Mouse (Mus musculus) Patski (cell line): ENCODE measurements at regions not wholly inside any gene's neighbourhood (a gene's known extent, or its start where the extent isn't known, plus 50 kb on each side); places are given as distances from the start of the nearest gene placed in this dataset.

Source experiments
- ATAC-seq: fragments of 100-300 bp; one replicate; pipeline ENCODE4 v1.8.0; 2021
- CTCF ChIA-PET: fragments of 350-600 bp; sonication (Branson Sonifier 250); formaldehyde crosslinking; loops from one replicate; lab custom pipeline; 2022; ENCODE audit warnings: inconsistent platforms; lab: Charles Lee
- POLR2A ChIA-PET: fragments of 350-600 bp; sonication (Branson Sonifier 250); formaldehyde crosslinking; loops from one replicate; lab custom pipeline; 2022; ENCODE audit warnings: antibody characterized with exemption, inconsistent platforms; lab: Charles Lee
- DNase-seq: peaks from one replicate; pipeline ENCODE4 v3.0.0-alpha.2; 2011; ENCODE audit warnings: low read depth, low spot score
- H3K27me3 ChIP-seq: fragments of 371-371 bp; one replicate; pipeline ENCODE4 v1.5.1; 2021
- CTCF ChIP-seq: fragments of 100-300 bp; IDR thresholded peaks from one replicate; pipeline ENCODE4 v1.5.1; 2021
- in situ Hi-C: fragments of 300-500 bp; cut with MboI; formaldehyde crosslinking; loops from 3 replicates; pipeline ENCODE4 v1.11.1; 2018; ENCODE audit warnings: low pct_unique_long_range_greater_than_20kb, mixed read lengths

DNA sequence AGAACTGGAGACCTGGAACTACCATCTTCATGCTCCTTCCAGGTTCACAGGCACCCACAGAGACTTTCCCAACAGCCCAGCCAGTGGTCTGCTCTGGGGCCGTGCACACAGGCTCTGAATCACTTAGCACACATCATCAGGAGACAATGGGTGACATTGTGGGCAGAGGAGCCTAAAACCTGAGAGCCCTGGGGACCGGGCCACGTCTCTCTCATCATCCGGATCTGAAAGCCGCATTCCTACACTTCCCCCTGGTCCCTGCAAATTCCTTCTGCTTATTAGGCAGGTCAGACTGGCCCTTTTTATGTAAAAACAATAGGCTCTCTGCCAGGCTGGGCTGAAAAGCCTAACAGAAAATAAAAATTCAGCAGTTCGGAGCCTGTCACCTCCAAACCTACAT, 119.6 kb upstream of the Tbx3 start:
- DNase-seq (no peak), ATAC-seq (no peak)
- TF ChIP-seq CTCF, result no peak
- in situ Hi-C loops, result no loop called here
- no peaks in the 10 kb centered on the region for H3K27me3 ChIP-seq
- ChIA-PET CTCF (no interaction called here), POLR2A (no interaction called here)

DNA sequence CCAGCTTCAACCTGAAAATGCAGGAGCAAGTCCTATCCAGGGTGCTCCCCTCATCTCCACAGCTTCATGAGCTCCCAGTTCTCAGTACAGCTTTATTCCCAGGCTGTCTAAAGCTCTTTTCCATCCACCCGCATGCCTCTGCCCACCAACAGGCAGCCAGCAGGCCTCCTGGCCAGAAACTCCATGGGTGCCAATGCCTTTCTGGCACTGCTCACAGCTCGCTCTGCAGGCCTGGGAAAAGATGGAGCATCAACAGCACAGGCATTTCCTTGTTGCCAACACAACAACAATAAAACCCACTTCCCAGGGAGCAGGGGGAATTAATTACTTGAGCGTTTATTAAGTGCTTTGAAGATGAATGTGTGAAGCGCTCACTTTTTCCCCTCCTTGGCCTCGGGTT, 117.0 kb upstream of the Tbx3 start:
- in situ Hi-C loops, result no loop called here
- ATAC-seq (no peak), DNase-seq (no peak)
- TF ChIP-seq CTCF, result no peak
- ChIA-PET CTCF (no interaction called here), POLR2A (no interaction called here)
- no peaks in the 10 kb centered on the region for H3K27me3 ChIP-seq

DNA sequence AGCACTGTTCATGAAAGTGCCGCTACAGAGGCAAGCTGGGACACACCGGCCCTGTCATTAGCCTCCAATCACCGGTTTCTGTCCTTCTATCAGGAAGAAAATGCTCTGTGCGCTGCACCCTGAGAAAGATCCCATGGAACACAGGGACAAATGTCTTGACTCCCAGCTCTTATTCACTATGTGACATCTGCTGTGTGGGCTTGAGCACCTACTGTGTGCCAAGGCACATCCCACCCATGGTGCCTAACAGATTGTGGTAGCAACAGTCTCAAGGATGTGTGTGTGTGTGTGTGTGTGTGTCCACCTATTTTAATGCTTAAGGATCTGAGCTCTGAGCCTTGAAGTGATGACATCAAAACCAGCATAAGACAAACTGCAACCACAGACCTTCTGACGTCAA, 113.4 kb upstream of the Tbx3 start:
- no peak for ATAC-seq
- ChIA-PET CTCF (interaction anchor here (0.9 kb wide), 1 partner anchor 40 kb away, joined by 3 read pairs; no protein-coding TSS in a partner anchor), POLR2A (no interaction called here)
- no peaks in the 10 kb centered on the region for H3K27me3 ChIP-seq
- no peak for DNase-seq
- TF ChIP-seq CTCF, result no peak
- in situ Hi-C loops, result no loop called here

DNA sequence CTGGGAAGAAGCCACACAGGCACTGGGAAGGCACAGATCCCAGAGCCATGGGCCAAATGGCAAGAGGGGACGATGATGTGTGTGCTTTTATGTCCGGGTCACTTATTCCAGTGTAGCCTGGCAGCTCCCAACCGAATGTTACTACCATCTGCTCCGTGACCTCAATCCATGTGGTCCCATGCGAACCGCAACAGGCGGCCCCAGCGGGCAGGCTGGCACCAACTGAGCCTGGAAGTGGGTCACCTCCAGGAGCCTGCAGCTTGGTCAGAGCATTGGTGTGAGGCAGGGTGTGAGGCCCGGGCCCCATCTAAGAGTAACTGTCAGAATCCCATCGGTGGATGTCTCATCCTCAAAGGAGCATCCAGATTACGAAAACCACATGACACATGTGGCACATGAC, 110.8 kb upstream of the Tbx3 start:
- in situ Hi-C loops, result no loop called here
- POLR2A ChIA-PET, result no interaction called here
- CTCF ChIA-PET, result no interaction called here
- no peak for TF ChIP-seq CTCF
- DNase-seq (no peak), ATAC-seq (no peak)
- peaks cover 4% of the 10 kb centered on the region for H3K27me3 ChIP-seq

DNA sequence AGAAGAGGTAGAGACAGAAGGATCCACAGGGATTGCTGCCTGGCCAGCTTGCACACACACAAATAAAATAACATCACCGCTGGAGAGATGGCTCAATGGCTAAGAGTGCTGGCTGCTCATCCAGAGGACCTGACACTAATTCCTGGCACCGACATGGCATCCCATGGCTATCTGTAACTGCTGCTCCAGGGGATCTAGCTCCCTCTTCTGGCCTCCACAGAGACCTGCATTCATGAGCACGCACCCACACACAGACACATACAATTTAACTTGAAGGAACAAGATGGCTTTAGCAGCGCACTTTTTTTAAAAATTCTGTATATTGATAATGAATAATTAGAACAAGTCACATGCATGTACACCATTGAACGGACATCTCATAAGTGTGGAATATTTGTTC, 110.1 kb upstream of the Tbx3 start:
- no peak for TF ChIP-seq CTCF
- ATAC-seq (no peak), DNase-seq (no peak)
- CTCF ChIA-PET, result no interaction called here
- POLR2A ChIA-PET, result no interaction called here
- H3K27me3 ChIP-seq, result peaks cover 4% of the 10 kb centered on the region
- in situ Hi-C loops, result no loop called here

DNA sequence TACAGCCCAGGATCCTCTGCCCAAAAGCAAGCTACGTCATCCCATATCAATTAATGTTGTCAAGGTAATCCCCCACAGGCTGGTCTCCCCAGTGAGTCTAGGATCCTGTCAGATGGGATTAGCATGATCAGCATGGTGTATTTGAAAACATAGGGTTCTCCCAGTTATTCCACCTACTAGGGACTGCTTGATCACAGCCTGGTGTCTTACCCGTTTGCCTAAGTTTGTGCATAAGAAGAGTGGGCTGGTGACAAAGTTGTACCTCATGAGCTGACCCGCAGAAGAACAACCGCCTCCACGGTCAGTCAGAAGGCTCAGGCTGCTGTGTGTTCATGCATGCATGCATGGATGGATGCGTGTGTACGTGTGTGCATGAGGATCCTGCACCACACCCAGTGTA, 108.9 kb upstream of the Tbx3 start:
- TF ChIP-seq CTCF, result no peak
- in situ Hi-C loops, result no loop called here
- H3K27me3 ChIP-seq, result peaks cover 4% of the 10 kb centered on the region
- ATAC-seq (no peak), DNase-seq (no peak)
- ChIA-PET POLR2A (no interaction called here), CTCF (no interaction called here)

DNA sequence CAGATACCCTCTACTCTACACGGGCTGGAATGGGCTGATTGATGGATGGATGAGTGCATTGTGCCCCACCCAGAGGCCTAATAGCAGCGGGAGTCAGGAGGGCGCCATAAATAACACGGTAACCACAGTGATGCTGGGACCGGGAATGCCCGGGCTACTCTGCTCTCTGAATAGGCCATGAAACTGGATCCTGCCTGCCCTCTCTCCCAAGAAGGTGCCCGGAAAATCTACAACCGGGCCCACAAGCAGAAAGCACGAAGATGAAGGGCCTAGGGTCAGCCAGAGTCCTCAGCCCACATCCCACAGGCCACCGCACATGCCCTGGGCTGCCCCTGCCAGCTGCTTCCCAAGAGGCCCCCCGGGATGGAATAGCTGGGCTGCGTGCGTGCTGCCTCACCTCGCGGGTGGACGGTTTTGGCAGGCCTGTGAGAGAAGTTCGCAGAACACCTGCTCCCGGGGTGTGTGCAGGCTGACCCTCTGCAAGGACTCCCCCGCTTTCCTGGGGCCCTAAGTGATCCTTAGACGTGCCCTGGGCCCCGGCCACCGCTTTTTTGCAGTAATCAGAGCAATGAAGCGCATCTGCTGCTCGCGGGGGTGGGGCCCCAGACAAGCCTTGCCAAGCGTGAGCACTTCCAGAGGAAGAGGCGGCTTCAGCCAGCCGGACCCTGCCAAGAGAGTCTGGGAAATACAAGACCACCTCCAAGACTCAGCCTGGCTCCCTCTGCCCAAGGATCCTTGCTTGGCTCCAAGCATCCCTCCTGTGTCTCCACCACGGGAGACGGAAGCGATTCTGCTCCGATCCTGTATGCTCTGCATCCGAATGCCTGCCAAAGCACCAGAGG, 106.7 kb upstream of the Tbx3 start:
- no peak for DNase-seq
- in situ Hi-C loops, result no loop called here
- H3K27me3 ChIP-seq, result peaks cover 4% of the 10 kb centered on the region
- ATAC-seq, result no peak
- CTCF ChIA-PET, result no interaction called here
- no peak for TF ChIP-seq CTCF
- POLR2A ChIA-PET, result no interaction called here

DNA sequence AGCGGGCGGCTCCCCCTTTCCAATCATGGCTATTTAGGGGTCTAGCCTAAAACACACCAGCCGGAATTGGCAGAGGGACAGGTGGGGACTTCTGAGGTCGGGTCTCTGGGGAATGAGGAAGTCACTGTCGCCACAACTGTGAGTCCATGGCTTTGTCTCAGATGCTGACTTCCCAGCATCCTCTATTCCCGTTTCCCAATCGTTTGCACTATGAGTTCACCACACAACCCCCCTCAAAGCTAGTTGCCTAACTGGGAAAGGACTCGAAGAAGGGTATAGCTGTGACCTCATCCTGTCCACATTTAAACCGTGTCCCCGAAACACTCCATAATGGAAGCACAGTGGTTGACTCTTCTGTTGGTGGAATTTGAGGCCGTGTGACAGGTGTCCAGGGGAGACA, 102.8 kb upstream of the Tbx3 start:
- H3K27me3 ChIP-seq, result peaks cover 4% of the 10 kb centered on the region
- in situ Hi-C loops, result no loop called here
- no peak for TF ChIP-seq CTCF
- DNase-seq (no peak), ATAC-seq (no peak)
- ChIA-PET POLR2A (no interaction called here), CTCF (no interaction called here)

DNA sequence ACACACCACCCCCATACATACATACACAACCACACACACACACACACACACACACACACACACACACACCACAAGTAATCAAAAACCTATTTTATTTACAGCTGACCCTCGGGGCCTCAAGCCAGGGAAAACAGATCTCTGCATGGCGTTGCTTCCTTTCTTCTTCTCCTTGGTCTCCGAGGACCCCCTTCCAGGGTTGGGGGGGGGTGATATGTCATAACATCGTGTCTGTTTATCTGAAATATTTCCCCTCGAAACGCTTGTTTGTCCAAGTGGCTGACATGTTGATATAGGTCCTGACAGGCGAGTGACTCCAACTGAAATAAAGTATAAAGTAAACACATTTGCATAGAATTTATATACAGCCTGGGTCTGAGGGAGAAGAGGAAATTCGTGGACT, 100.4 kb upstream of the Tbx3 start:
- in situ Hi-C loops, result no loop called here
- TF ChIP-seq CTCF, result no peak
- DNase-seq (no peak), ATAC-seq (no peak)
- ChIA-PET CTCF (no interaction called here), POLR2A (no interaction called here)
- no peaks in the 10 kb centered on the region for H3K27me3 ChIP-seq

DNA sequence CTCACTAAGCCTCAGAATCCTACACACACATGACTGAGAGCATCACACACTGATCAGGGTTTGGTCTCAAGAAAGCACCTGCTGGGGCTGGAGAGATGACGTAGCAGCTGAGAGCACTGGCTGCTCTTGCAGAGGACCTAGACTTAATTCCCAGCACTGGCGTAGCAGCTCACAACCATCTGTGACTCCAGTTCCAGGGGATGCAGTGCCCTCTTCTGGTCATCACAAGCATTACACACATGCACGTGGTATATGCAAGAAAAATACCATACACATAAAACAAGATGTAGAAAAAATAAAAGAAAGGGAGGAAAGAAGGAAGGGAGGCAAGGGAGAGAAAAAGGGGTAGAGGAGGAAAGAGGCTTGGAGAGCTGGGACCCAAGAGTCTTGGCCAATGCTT, 98.8 kb upstream of the Tbx3 start:
- ATAC-seq (no peak), DNase-seq (no peak)
- no peaks in the 10 kb centered on the region for H3K27me3 ChIP-seq
- in situ Hi-C loops, result no loop called here
- POLR2A ChIA-PET, result no interaction called here
- CTCF ChIA-PET, result no interaction called here
- no peak for TF ChIP-seq CTCF

DNA sequence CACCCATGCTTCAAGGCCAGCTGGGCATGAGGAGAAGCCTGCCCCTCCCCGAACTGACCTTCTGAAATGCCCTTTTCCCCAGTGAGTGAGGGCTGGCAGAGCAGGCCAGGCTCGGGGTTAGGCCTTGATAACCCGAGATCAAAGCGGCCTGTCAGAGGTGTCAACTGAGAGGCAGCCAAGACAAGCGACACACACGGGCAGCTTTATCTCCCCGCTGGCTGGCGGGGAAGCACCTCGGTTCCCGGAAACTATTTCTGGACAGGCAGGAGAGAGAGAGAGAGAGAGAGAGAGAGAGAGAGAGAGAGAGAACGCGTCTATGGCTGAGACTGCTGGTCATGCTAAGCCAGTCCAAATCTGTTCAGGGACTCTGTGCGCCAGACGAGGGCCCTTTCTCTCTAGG, 95.3 kb upstream of the Tbx3 start:
- ChIA-PET CTCF (no interaction called here), POLR2A (no interaction called here)
- no peak for ATAC-seq
- no peak for TF ChIP-seq CTCF
- no peaks in the 10 kb centered on the region for H3K27me3 ChIP-seq
- DNase-seq, result no peak
- in situ Hi-C loops, result no loop called here

DNA sequence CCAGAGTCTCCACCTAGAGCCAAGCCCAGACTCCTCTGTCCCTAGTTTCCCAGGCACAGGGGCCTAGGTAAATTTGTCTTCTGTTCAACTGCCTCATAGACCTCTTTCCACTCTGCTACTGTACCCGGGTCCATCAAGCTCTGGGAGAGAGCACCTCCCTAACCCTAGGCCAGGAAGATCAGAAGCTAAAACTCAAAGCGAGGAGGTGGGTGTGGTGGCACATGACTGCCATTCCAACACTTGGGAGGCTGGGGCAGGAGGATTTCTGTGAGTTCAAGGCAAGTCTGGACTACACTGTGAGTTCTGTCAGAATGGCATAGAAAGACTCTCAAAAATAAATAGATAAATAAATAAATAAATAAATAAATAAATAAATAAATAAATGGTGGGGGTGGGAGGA, 91.2 kb upstream of the Tbx3 start:
- no peaks in the 10 kb centered on the region for H3K27me3 ChIP-seq
- in situ Hi-C loops, result no loop called here
- ChIA-PET CTCF (no interaction called here), POLR2A (no interaction called here)
- TF ChIP-seq CTCF, result no peak
- ATAC-seq (no peak), DNase-seq (no peak)
